ENCODE assay signal across 18 mouse cellular contexts in the genomic region with DNA sequence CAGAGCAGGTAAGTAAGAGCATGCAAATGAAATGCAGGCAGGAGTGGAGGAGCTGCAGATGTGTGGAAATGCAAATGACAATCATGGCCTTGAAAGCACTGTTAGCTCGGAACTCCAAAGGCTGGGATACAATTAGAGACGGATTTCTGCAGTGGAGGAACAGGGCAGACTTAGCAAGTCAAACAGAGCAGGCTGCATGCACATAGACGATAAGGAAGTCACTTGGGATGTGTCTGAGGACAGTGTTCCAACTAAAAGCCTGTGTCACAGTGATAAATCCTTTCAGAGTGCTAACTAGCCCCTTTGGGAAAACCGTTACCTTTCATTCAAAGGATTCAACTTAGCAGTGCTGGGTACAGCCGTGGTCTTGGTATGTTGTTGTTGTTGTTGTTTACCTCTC. TPM values are rescaled to one million over a fixed set of nuclear protein-coding genes. Genes with fewer than 3 reads are reported as not detected.
DNase-seq lines count a peak whose midpoint lies in the region; ATAC-seq and TF ChIP-seq lines count a peak whose summit lies in the region.
"Had no signal": no experiment of that assay in that cellular context is flagged by ENCODE, and none has a peak within 500 bp of the region (broad histone marks: within the 10 kb centered on the region; RNA-seq: fewer than 3 reads in every experiment).

No protein-coding gene starts in this region.

- no peak overlapping the region for H3K4me2 ChIP-seq in hindbrain, embryonic 14.5 days (replicated peaks)
- H3K4me2 ChIP-seq in hindbrain, postnatal 0 days (ENCODE audit: low read depth, low read length), result no peak overlapping the region
- H3K4me2 ChIP-seq in midbrain, embryonic 14.5 days (ENCODE audit: low read length), result no peak overlapping the region; the same call in 1 of the 2 replicates
- H3K4me2 ChIP-seq: limb, embryonic 15.5 days had no signal

- no peak for TF ChIP-seq POLR2A in brain, embryonic 14.5 days (IDR thresholded peaks at IDR 0.05; ENCODE audit: borderline replicate concordance, extremely low read depth, insufficient read depth, insufficient read length, poor library complexity, severe bottlenecking)

- no peak overlapping the region for H3K4me3 ChIP-seq in hindbrain, embryonic 14.5 days (replicated peaks; ENCODE audit: low read length)
- H3K4me3 ChIP-seq in hindbrain, postnatal 0 days (ENCODE audit: low read length), result no peak overlapping the region
- no peak overlapping the region for H3K4me3 ChIP-seq in midbrain, embryonic 14.5 days (replicated peaks; ENCODE audit: low read depth, low read length)
- H3K4me3 ChIP-seq: erythroblast, embryonic 14.5 days; heart, embryonic 10.5 days; limb, embryonic 15.5 days; megakaryocyte, embryonic 14.5 days had no signal

- peak overlapping the region; percentile 1; the same call in 1 of the 2 replicates for H3K27ac ChIP-seq in hindbrain, embryonic 14.5 days
- no peak overlapping the region for H3K27ac ChIP-seq in hindbrain, postnatal 0 days
- H3K27ac ChIP-seq in midbrain, embryonic 14.5 days (replicated peaks; ENCODE audit: low read depth, low read length), result peak overlapping the region; percentile 72
- H3K27ac ChIP-seq: heart, embryonic 10.5 days; limb, embryonic 15.5 days had no signal

- DNase-seq in hindbrain, embryonic 14.5 days (ENCODE audit: low spot score), result no peak
- no peak for DNase-seq in hindbrain, postnatal 0 days (ENCODE audit: low spot score)
- DNase-seq in ES-CJ7 (ENCODE audit: low read depth, low spot score), result peak; percentile 31
- DNase-seq in brain, embryonic 14.5 days (ENCODE audit: low read depth), result peak; percentile 82
- DNase-seq in midbrain, embryonic 14.5 days, result peak; percentile 77
- DNase-seq in spleen, postnatal 10 days (ENCODE audit: low spot score in 2 of 2), result no peak
- DNase-seq in kidney, postnatal 14 days, result no peak
- DNase-seq: cerebellum, adult 11-12 months; cerebellum, postnatal 36 days; heart, postnatal 10 days; kidney, adult 8-10 months; kidney, postnatal 36 days; right cerebral cortex, postnatal 14 days had no signal

- no peaks in the 10 kb centered on the region for H3K9me3 ChIP-seq in hindbrain, embryonic 14.5 days (ENCODE audit: control insufficient read depth, low read length)
- H3K9me3 ChIP-seq in hindbrain, postnatal 0 days (ENCODE audit: low read length), result no peaks in the 10 kb centered on the region
- no peaks in the 10 kb centered on the region for H3K9me3 ChIP-seq in midbrain, embryonic 14.5 days (ENCODE audit: control insufficient read depth, low read length)
- H3K9me3 ChIP-seq: heart, embryonic 10.5 days; limb, embryonic 15.5 days had no signal

- peaks cover 20% of the 10 kb centered on the region for H3K36me3 ChIP-seq in hindbrain, embryonic 14.5 days (replicated peaks; ENCODE audit: control insufficient read depth, insufficient read depth)
- H3K36me3 ChIP-seq in hindbrain, postnatal 0 days (ENCODE audit: insufficient read depth, low read length), result no peaks in the 10 kb centered on the region; the same call in 1 of the 2 replicates
- H3K36me3 ChIP-seq in midbrain, embryonic 14.5 days (ENCODE audit: control insufficient read depth, insufficient read depth, low read length), result no peaks in the 10 kb centered on the region

- WGBS in hindbrain, embryonic 14.5 days, result 34% methylated on average over 5 of the region's 5 CpGs
- 56% methylated on average over 5 of the region's 5 CpGs for WGBS in hindbrain, postnatal 0 days
- 22% methylated on average over 5 of the region's 5 CpGs for WGBS in midbrain, embryonic 14.5 days

- no peaks in the 10 kb centered on the region for H3K27me3 ChIP-seq in hindbrain, embryonic 14.5 days (ENCODE audit: control insufficient read depth, insufficient read depth, low read length)
- H3K27me3 ChIP-seq in hindbrain, postnatal 0 days (ENCODE audit: insufficient read depth, low read length), result no peaks in the 10 kb centered on the region
- no peaks in the 10 kb centered on the region for H3K27me3 ChIP-seq in midbrain, embryonic 14.5 days (ENCODE audit: control insufficient read depth, insufficient read depth, low read length)
- H3K27me3 ChIP-seq: limb, embryonic 15.5 days; megakaryocyte, embryonic 14.5 days had no signal

- TF ChIP-seq CTCF in hindbrain, postnatal 0 days (IDR thresholded peaks at IDR 0.05; ENCODE audit: low read depth), result no peak
- no peak for TF ChIP-seq CTCF in brain, embryonic 14.5 days (IDR thresholded peaks at IDR 0.05; ENCODE audit: borderline replicate concordance, extremely low read depth, insufficient read depth, insufficient read length)

- peaks cover 15% of the 10 kb centered on the region for H3K4me1 ChIP-seq in hindbrain, embryonic 14.5 days (replicated peaks; ENCODE audit: control insufficient read depth, insufficient read depth, low read length)
- peaks cover 9% of the 10 kb centered on the region; the same call in 1 of the 2 replicates for H3K4me1 ChIP-seq in hindbrain, postnatal 0 days (ENCODE audit: insufficient read depth, low read length)
- peaks cover 24% of the 10 kb centered on the region for H3K4me1 ChIP-seq in midbrain, embryonic 14.5 days (ENCODE audit: control insufficient read depth, insufficient read depth, low read length)

- ATAC-seq in hindbrain, embryonic 14.5 days (ENCODE audit: low FRiP score), result no peak
- ATAC-seq in hindbrain, postnatal 0 days, result no peak
- peak; percentile 46; the same call in 1 of the 2 replicates for ATAC-seq in midbrain, embryonic 14.5 days (ENCODE audit: low FRiP score, low TSS enrichment)
- ATAC-seq: lung, postnatal 0 days had no signal

- no peak overlapping the region for H3K9ac ChIP-seq in hindbrain, embryonic 14.5 days
- H3K9ac ChIP-seq in hindbrain, postnatal 0 days (replicated peaks; ENCODE audit: low read length), result no peak overlapping the region
- no peak overlapping the region for H3K9ac ChIP-seq in midbrain, embryonic 14.5 days (replicated peaks; ENCODE audit: low read length)
- H3K9ac ChIP-seq: limb, embryonic 15.5 days had no signal

RNA-seq across cellular contexts. Expression of a gene that starts 56.7 kb away (rescaled TPM):
- 418 and 450 TPM in 2 replicates for polyA plus RNA-seq in hindbrain, embryonic 14.5 days (2014; fragmentation: Nextera tagmentation; extraction: Ambion mirVana)
- total RNA-seq in hindbrain, postnatal 0 days (2014; rRNA removed), result 288 and 298 TPM in 2 replicates
- 385 and 417 TPM in 2 replicates for polyA plus RNA-seq in hindbrain, postnatal 0 days (2015; fragmentation: Nextera tagmentation; extraction: Ambion mirVana)
- polyA plus RNA-seq in brain, embryonic 14.5 days (2012; rRNA removed), result 124 and 191 TPM in 2 replicates
- 404 and 444 TPM in 2 replicates for polyA plus RNA-seq in midbrain, embryonic 14.5 days (2014; fragmentation: Nextera tagmentation; extraction: Ambion mirVana)

Comparison
In these comparisons a context has a peak if more than half of its experiments do, and no peak if none do; other contexts are left out.
1. DNase-seq: peak in ES-CJ7 (single experiment), brain, embryonic 14.5 days (single experiment) and midbrain, embryonic 14.5 days (single experiment); none in hindbrain, embryonic 14.5 days (single experiment), hindbrain, postnatal 0 days (single experiment), spleen, postnatal 10 days (0 of 2) and kidney, postnatal 14 days (single experiment).